In genomic region chr13:9181666-9182264, GRCm38 (mm10) we compare ENCODE assay signal across 8 mouse cellular contexts.
DNase-seq lines count a peak whose midpoint lies in the region; ATAC-seq lines count a peak whose summit lies in the region.

No protein-coding gene starts in this region.

- DNase-seq in T-cell, adult 2 months (ENCODE audit: low spot score): peak; percentile 67
- DNase-seq in cerebellum, adult 9-11 months: peak; percentile 63
- peak; percentile 59 to 80 for DNase-seq in frontal cortex, postnatal 14 days (ENCODE audit: low spot score in 2 of 2)
- peak; percentile 88 for DNase-seq in hindbrain, embryonic 14.5 days (ENCODE audit: low spot score)
- DNase-seq in layer of hippocampus, postnatal 25 days (ENCODE audit: extremely low spot score in 1 of 2, low spot score in 1 of 2): peak; percentile 61 to 92
- peak; percentile 84 for DNase-seq in right cerebral cortex, postnatal 14 days
- peak; percentile 49 to 79 for DNase-seq in urinary bladder, postnatal 4 days (ENCODE audit: low spot score in 2 of 2)

- H3K27ac ChIP-seq in hindbrain, embryonic 14.5 days: peak overlapping the region; percentile 60; the same call in 1 of the 2 replicates

- no peaks in the 10 kb centered on the region for H3K36me3 ChIP-seq in hindbrain, embryonic 14.5 days (replicated peaks; ENCODE audit: control insufficient read depth, insufficient read depth)

- WGBS in hindbrain, embryonic 14.5 days: 8% methylated on average over 11 of the region's 11 CpGs

- no peak overlapping the region for H3K4me3 ChIP-seq in hindbrain, embryonic 14.5 days (replicated peaks; ENCODE audit: low read length)

- no peaks in the 10 kb centered on the region for H3K27me3 ChIP-seq in hindbrain, embryonic 14.5 days (ENCODE audit: control insufficient read depth, insufficient read depth, low read length)

- ATAC-seq in hindbrain, embryonic 14.5 days (ENCODE audit: low FRiP score): peak; percentile 84
- peak; percentile 71 for ATAC-seq in megakaryocyte-erythroid progenitor cell, adult 5-6 weeks (replicated peaks; ENCODE audit: low FRiP score, low TSS enrichment, poor library complexity, severe bottlenecking)

- H3K9me3 ChIP-seq in hindbrain, embryonic 14.5 days (ENCODE audit: control insufficient read depth, low read length): no peaks in the 10 kb centered on the region

- peak overlapping the region; percentile 44; the same call in 1 of the 2 replicates for H3K9ac ChIP-seq in hindbrain, embryonic 14.5 days

- H3K4me2 ChIP-seq in hindbrain, embryonic 14.5 days (replicated peaks): no peak overlapping the region

- no peaks in the 10 kb centered on the region for H3K4me1 ChIP-seq in hindbrain, embryonic 14.5 days (replicated peaks; ENCODE audit: control insufficient read depth, insufficient read depth, low read length)
